ENCODE assay signal across 11 mouse cellular contexts in the genomic region with DNA sequence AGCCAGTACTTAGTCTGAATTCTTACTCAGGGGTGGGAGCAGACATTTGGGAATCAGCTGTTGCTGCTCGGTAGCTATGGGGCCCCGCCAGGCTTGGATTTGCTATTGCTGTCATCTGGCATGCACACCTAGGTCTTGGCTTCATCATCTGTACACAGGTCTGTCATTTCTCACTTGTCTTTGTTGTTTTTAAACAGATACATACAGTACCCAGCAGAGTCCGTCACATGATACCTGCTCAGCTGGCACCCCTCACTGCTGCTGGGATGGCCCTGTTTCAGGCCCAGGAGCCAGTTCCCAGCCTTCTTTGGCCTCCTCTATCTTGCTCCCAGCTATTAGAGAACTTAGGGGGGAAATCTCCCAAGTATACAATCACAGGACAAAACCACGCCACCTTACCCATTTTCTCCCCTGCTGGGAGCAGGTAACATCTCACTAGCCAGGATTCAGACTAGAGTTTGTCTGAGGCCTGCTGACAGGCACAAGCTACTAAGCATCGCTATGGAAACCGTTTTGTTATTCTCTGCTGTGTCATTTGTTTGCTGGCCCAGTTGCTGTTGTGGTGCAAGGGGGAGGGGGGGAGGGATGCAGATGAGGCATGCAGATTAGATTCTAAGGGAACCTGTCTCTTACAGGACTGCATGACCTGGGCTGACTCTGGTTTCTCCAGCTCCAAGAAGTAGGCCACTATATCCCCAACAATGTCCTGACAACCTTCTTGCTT. TPM values are rescaled to one million over a fixed set of nuclear protein-coding genes. Genes with fewer than 3 reads are reported as not detected.
DNase-seq lines count a peak whose midpoint lies in the region; ATAC-seq lines count a peak whose summit lies in the region.
"Had no signal": no experiment of that assay in that cellular context is flagged by ENCODE, and none has a peak within 500 bp of the region (broad histone marks: within the 10 kb centered on the region; RNA-seq: fewer than 3 reads in every experiment).

No protein-coding gene starts in this region.

- intact Hi-C loops in gastrocnemius, postnatal 14 days (cut with DNase I; ENCODE audit: low total_unique reads) = no loop called here
- intact Hi-C loops in gastrocnemius, postnatal 36 days (cut with DNase I) = no loop called here

- no peak overlapping the region for H3K9ac ChIP-seq in forebrain, embryonic 15.5 days (replicated peaks)
- H3K9ac ChIP-seq in midbrain, embryonic 13.5 days (replicated peaks) = no peak overlapping the region

- H3K36me3 ChIP-seq in forebrain, embryonic 15.5 days = no peaks in the 10 kb centered on the region
- H3K36me3 ChIP-seq in midbrain, embryonic 13.5 days = no peaks in the 10 kb centered on the region

- ATAC-seq in forebrain, embryonic 15.5 days (replicated peaks) = peak; percentile 29; the same call in 1 of the 2 replicates
- ATAC-seq in midbrain, embryonic 13.5 days = peak; percentile 44

- no peaks in the 10 kb centered on the region for H3K9me3 ChIP-seq in forebrain, embryonic 15.5 days
- H3K9me3 ChIP-seq in midbrain, embryonic 13.5 days = no peaks in the 10 kb centered on the region

- no peak overlapping the region for H3K27ac ChIP-seq in forebrain, embryonic 15.5 days (replicated peaks)
- H3K27ac ChIP-seq in midbrain, embryonic 13.5 days = peak overlapping the region; percentile 40; the same call in 1 of the 2 replicates
- H3K27ac ChIP-seq: left cerebral cortex, adult 2 months had no signal

- peaks cover 26% of the 10 kb centered on the region for H3K4me1 ChIP-seq in forebrain, embryonic 15.5 days
- H3K4me1 ChIP-seq in midbrain, embryonic 13.5 days (replicated peaks) = peaks cover 40% of the 10 kb centered on the region

- no peak overlapping the region for H3K4me3 ChIP-seq in forebrain, embryonic 15.5 days
- H3K4me3 ChIP-seq in midbrain, embryonic 13.5 days (replicated peaks) = no peak overlapping the region
- H3K4me3 ChIP-seq: left cerebral cortex, adult 2 months had no signal

- peak; percentile 22 for DNase-seq in gastrocnemius, postnatal 14 days
- no peak for DNase-seq in gastrocnemius, postnatal 36 days
- peak; percentile 23 for DNase-seq in NIH3T3 (ENCODE audit: low read depth)
- no peak for DNase-seq in adrenal gland, adult 8-10 months
- DNase-seq in cerebellum, postnatal 4 days (ENCODE audit: low spot score in 2 of 2) = no peak
- DNase-seq in liver = no peak
- DNase-seq: lung, adult 18-20 months; thymus, adult 2 months had no signal

- 39% methylated on average over 6 of the region's 6 CpGs for WGBS in forebrain, embryonic 15.5 days
- 36% methylated on average over 6 of the region's 6 CpGs for WGBS in midbrain, embryonic 13.5 days

- no peak overlapping the region for H3K4me2 ChIP-seq in forebrain, embryonic 15.5 days (replicated peaks)
- no peak overlapping the region for H3K4me2 ChIP-seq in midbrain, embryonic 13.5 days (replicated peaks)

- H3K27me3 ChIP-seq in forebrain, embryonic 15.5 days = no peaks in the 10 kb centered on the region
- 0 out of 2 replicates have a peak, but pooled peaks cover 3% of the 10 kb centered on the region for H3K27me3 ChIP-seq in midbrain, embryonic 13.5 days

RNA-seq across cellular contexts. Expression of gene Kcnc1, which starts 52.8 kb away (rescaled TPM):
- total RNA-seq in gastrocnemius, postnatal 14 days (2021) = 10 to 100 TPM; 34.8 to 35.1 TPM
- 10 to 100 TPM; 51.6 to 54.2 TPM for total RNA-seq in gastrocnemius, postnatal 36 days (2021)
- polyA plus RNA-seq in forebrain, embryonic 15.5 days (2015; fragmentation: Nextera tagmentation; extraction: Ambion mirVana) = 9.2 and 10.0 TPM in 2 replicates
- 8.0 and 8.5 TPM in 2 replicates for polyA plus RNA-seq in midbrain, embryonic 13.5 days (2015; fragmentation: Nextera tagmentation; extraction: Ambion mirVana)
- under 1 TPM; 0.70 to 0.87 (median 0.77) TPM for total RNA-seq in adrenal gland, adult 8-10 months (2022)

Comparison
In these comparisons a context has a peak if more than half of its experiments do, and no peak if none do; other contexts are left out.
1. DNase-seq: peak in gastrocnemius, postnatal 14 days (single experiment) and NIH3T3 (single experiment); none in gastrocnemius, postnatal 36 days (0 of 2), adrenal gland, adult 8-10 months (single experiment), cerebellum, postnatal 4 days (0 of 2) and liver (single experiment).
2. RNA of gene Kcnc1, which starts 52.8 kb away (total RNA-seq): 51.6 to 54.2 TPM in gastrocnemius, postnatal 36 days and 34.8 to 35.1 TPM in gastrocnemius, postnatal 14 days; 0.70 to 0.87 TPM in adrenal gland, adult 8-10 months; every median in the first group is over 10 times any median in the second.